Mouse (Mus musculus) G1E-ER4 (cell line): ENCODE results near the gene Kpna6. TPM values are rescaled to one million over a fixed set of nuclear protein-coding genes. Genes with fewer than 3 reads are reported as not detected.

Experiments used
- GATA1 ChIP-seq: IDR thresholded peaks from one replicate; pipeline ENCODE4 v1.8.0; 2012; ENCODE audit warnings: low read length, inconsistent platforms
- polyA plus RNA-seq: library from polyadenylated mRNA; stranded (reverse); fragments of >175 nt; gene quantifications from 2 replicates; pipeline ENCODE4 v1.2.3, GENCODE M21; 2012

Kpna6 gene
- polyA plus RNA-seq, 1 experiment = 29.1 TPM

DNA sequence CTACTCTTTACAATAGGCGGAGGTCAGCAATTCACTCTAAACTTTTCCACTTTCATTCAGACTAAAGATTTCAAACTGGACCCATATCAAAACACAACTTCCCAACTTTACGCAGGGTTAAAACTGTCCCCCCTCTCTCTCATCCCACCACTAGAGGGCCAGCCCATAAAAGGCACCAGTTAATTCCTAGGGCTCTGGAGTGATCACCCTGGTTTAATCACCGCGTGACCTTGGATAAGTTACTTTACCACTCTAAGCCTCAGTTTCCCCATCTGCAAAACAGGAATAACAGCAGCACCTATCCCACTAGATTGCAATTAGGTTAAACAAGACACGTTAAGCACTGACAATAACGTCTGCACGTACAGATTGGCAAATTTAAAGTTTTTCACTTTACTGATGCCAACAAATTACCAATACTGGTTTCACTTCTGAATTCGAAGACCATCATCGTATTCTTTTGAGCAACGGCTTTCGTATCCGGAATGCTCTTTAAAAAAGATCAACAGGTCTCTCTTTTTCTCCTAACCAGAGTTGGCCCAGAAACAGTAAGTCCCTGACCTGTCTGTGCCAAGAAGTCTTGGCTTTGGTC is 980 bp downstream of the Kpna6 start:
- TF ChIP-seq GATA1 = no peak

DNA sequence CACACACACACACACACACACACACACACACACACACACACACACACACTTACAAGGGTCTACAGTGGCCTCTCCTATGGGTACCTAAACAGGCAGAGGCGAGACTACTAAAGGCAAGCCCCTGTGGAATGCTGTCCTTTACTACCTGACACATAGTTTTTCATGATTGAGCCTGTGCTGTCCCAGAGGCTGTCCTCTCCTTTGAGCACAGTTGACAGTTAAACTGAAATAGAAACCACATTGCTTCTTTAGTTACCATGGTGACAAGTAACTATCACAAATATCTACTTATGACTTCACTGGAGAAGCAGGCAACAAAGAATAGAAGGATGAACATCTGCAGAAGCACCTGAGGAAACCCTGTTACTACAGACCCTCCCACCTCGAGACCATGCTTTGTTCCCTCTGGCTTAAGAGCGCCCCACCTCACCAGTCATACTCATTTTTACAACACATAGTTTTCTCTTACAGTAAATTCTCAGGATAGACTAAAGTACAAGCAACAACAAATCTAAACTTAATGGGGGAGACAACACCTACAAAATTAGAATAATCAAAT is 10.2 kb downstream of the Kpna6 start:
- no peak for TF ChIP-seq GATA1

DNA sequence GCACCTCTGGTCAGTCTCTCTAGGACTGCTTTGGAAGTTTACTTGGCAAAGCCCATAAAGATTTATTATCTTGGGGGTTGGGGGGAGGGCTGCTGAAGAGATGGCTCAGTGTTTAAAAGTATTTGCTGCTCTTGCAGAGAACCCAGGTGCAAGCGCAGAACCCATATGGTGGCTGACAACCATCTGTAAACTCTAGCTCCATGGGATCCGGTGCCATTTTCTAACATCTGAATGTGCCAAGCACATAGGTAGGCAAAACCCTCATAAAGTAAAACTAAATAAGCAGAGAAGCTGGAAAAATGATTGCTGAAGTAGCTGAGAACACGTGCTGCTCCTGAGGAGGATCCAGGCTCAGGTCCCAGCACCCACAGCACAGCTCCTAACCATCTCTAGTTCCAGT is 11.0 kb downstream of the Kpna6 start:
- TF ChIP-seq GATA1 = no peak

DNA sequence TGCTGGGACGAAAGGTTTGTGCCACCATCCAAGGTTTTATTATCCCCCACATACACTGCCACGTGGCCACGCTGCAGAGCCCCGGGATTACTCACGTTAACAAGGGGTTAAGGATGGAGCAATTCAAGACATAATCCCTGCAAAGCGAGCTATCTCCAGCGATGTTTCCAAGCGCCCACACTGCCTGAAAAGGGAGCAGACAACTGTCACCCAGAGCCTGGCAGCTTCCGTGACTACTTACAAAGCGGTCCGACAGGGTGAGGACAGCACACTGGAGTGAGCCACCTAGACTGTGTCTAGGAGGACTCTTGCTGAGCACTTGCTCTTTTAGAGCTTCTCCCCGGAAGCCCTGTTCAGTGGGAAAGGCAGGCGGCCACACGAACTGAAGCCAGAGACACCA is 17.8 kb downstream of the Kpna6 start:
- no peak for TF ChIP-seq GATA1

DNA sequence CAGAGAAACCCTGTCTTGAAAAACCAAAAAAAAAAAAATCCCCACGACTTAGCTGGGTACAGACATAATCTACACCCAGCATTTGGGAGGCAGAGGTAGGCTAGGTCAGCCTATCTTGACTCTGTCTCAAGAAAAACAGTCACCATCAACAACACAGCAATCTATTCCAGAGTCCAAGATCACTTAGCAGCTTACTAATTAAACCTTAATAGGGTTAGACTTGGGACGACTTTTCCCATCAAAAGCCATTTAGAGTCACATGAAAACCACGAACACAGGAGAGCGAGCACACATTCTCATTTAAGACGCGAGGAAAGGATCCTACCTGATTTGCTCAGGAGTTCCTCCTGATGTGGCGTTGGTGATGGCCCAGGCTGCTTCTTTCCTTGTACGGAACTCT is 22.2 kb downstream of the Kpna6 start:
- no peak for TF ChIP-seq GATA1

DNA sequence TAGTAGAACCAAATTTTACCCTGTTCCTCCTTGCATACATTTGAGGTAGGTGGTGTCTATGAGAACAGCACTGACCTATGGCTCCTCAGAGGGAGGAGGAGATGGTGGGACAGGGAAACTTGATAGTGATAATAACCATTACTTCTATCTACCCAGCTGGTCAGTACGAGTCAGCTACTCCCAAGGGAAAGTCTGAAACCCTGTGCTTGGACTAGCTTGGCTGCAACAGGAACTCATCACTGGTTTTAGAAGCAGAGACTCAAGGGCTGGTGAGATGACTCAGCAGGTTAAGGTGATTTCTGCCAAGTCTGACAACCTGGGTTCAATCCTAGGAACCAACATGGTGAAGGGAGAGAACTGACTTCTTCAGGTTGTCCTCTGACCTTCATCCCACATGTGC is 23.9 kb downstream of the Kpna6 start:
- no peak for TF ChIP-seq GATA1

DNA sequence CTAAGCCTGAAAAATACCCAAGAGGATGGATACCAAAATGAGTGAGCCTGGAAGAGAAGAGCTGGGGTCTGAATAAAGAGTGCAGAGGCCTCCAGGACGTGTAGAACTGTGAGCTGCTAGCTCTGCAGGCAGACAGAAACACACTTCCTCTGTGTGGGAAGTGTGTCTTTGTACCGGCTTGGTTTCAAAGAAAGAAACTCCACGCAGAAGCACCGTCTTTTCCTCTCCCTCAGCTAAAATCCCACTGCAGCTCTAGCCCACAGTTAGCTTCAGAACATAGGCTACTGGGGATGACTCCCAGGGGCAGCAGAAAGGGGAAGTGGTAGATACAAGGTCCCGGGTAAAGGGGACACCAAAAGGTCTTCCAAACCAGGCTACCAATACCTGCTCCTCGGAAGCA is 27.4 kb downstream of the Kpna6 start:
- TF ChIP-seq GATA1 = no peak

DNA sequence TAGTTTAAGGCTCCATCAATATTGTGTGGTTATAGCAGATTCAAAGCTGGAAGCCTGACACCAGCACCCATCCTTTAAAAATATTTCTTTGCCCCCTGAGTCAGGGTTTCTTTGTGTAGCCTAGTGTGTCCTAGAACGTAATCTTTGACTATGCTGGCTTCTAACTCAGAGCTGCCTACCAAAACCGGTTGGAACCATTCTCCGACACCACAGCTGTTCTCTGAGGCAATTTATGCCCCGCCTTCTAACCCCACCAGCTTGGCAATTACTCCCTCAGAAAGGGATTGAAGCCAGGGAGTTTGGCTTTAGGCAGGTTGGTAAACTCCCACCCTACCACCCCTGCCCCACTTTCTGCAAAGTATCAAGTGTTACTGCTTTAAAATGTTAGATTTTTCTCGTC is 30.8 kb downstream of the Kpna6 start:
- TF ChIP-seq GATA1 = no peak

DNA sequence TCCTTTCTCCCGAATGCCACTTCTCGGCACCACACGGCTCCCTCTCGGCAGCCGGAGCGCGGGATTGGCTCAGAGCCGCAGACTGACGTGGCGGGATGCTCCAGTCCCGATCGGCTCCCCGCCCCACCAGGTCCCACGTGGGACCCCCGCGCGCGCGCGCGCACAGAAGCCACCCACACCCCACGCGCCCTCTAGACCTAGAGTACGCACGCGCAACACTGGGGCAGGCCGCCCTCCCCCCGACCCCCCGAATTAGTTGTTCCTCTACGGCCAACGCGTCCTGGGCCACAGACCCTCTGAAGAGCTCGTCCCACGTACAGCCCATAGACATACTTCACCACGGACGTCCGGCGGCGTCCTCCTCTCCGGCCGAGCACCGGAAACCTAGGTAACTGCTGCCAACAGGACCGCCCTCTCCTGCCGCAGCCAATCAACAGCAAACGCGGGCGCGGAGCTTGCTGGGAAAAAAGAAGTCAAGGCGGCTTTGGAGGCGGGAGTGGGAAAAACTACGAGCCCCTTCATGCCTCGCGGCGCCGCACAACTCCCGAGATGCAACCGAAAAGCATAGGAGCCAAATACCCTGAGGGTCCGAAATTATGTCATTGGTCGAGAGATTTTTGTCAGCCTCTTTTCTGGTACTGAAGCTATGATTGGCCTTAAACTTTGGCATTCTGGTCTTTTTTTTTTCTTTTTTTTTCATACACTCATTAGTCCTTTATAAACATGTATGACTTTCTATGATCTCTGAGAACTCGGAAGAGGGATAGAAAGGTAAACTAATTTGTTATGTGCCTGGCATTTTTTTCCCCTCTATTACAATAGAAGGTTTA is 31.7 kb downstream of the Kpna6 start, which contains the start of gene Txlna:
TSS of gene Txlna (minus strand) at position 428 of the 830 bp plus-strand sequence.
- no peak for TF ChIP-seq GATA1

DNA sequence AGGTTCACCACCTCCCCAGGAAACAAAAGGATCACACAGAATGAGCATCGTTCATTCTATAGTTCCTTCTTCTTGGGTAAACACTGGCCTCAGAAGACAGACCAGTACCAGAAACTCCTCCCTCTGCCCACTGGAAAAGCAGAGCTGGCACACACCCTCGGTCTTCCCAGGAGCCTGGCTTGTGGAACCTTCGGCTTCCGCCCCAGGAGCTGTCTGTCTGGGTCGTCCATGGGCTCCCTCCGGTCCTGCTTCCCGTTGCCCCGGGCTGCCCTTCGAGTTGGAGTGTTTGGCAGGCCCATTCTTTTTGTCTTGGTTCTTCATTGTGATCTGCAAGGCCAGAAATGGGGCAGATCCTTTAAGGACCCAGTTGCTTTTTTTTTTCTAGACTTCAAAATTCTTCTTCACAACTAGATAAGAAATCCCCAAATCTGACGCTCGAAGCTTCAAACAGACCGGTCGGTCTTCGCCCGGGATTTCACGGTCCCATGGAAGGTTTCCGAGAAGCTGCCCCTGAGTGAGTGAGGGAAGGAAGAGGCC is 32.4 kb downstream of the Kpna6 start:
- TF ChIP-seq GATA1 = no peak

DNA sequence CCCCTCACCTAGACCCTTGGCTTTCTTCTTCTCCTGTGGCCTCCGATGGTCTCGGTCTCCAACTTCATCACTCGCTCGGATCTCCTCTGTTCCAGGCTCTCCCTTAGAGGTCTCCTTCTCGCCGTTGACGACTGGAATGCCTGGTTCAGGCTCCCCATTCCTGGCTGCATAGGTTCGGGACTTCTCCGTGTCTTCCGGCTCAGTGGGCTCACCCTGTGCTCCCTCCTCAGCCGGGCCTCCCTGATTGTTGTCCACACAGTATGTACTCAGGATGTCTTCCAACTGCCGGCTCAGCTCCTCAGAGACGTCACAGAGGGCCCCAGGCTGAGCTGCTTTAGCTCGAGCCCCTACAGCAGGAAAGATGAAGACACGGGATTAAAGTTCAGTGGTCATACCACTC is 33.3 kb downstream of the Kpna6 start:
- TF ChIP-seq GATA1 = no peak

DNA sequence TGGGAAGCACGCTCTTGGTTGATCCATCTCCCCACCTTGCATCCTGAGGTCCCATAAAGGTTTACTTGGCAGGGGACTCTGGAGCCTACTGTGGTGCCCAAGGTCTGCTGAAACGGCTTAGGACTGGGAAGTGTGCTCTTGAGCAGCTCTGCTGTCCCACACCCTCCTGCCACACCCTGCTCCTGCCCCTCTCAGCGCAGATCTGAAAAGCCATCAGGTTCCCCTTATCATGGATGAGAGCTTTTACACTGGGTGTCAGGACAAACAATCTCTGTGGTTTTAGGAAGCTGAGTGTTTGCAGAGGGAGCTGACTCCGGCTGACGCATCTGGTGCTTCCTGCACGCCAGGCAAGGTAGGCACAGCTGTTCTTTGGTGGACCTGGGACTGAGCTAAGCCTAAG is 38.7 kb downstream of the Kpna6 start:
- TF ChIP-seq GATA1 = no peak

DNA sequence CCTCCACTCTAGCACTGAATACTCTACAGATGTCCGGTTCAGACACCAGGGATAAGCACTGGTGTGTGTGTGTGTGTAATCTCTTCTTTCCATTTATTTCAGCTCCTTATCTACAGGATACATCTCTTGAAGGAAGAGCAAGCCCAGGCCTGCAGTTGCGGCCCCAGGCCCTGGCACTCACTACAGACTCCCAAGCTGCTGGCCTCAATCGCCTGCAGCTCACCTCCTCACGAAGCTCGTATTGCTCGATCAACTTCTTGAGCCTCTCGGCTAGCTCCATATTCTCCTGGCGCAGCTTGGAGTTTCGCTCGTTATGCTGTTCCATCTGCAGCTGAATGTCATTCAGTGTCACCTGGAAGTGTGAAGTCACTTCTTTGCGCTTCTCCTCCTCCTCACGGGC is 40.7 kb downstream of the Kpna6 start:
- no peak for TF ChIP-seq GATA1

DNA sequence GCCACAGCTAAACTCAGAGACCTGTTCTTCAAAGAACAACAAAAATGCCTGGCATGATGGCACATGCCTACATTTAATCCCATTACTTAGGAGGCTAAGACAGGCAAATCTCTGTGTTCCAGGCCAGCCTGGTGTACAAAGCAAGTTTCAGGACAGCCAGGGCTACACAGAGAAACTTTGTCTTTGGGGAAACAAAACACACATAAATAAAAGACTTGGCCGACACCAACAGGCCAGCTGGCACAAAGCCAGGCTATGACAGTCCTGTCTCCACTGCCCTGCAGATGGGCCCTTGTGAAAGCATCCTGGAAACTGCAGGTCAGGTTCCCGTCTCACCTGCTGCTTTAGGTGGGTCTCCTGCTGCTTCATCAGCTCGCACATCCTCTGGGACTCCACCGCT is 41.6 kb downstream of the Kpna6 start:
- no peak for TF ChIP-seq GATA1

DNA sequence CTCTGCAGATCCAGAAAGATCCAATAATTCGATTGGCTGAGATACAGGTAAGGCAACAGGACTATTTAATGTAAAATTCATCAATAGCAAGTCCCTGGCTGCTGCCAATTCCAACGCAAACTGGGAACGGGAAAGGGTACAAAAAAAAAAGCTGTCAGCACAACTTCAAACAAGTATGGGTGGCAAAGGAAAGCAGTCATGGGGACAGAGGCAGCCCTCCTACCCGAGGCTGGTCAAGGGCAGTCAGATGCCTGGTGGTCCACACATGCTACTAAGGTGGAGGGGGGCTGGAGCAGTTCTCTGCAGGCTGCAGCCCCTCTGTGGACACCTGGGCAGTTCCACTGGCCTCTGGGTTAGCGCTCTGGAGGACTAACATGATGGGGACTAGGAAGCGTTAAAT is 46.5 kb downstream of the Kpna6 start:
- no peak for TF ChIP-seq GATA1

DNA sequence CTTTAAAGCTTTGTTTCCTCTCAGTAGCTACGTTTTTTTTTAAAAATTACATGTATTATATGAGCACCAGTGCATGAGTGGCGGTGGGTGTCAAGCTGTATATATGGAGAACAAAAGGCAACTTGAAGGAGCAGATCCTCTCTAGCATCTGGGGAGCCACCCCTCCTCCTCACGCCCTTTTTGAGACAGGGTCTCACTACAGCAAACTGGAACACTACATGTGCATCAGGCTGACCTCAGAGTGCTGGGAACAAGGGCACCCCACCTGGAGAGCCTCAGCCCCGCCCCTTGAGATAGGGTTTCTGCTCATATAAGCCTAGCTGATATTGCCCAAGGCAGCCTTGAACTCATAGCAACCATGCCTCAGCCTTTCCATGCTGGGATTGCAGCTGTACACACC is 47.1 kb downstream of the Kpna6 start:
- no peak for TF ChIP-seq GATA1

DNA sequence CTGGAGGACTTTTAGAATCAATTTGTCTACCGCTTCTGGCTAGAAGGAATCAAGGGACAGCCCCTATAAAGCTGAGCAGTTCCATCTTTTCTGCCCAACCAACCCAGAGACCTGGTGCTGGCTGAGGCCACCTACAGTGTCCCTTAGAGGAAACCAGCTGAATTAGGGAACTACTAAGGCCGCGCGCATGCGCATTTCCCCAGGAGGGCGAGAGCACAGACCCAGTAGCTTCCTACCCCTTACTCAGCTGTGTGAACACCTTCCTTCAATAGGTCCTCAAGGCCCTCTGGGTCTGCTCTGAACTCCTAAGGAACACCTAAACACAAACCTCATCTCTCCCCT is 47.6 kb downstream of the Kpna6 start:
- TF ChIP-seq GATA1 = no peak
